Mouse (Mus musculus) cerebellum, adult (tissue): Measurements from ENCODE around the gene Scfd1.

Source experiments
- ATAC-seq: cut with Nextera tagmentation; 2 replicates; pipeline ENCODE4 v1.9.2; 2017; ENCODE audit warnings: mild to moderate bottlenecking, moderate library complexity, mixed read lengths; ENCODE audit not compliant: insufficient number of reproducible peaks, low FRiP score, low TSS enrichment

Gene Scfd1

GRCm38 (mm10) chr12:51494641-51495040, 117.3 kb downstream of the Scfd1 start:
- no peak for ATAC-seq
